Mouse (Mus musculus) neural tube, embryonic 10.5 days (tissue): ENCODE results near the gene Clpsl2.

Experiments
- DNase-seq: peaks from one replicate; pipeline ENCODE4 v3.0.0-alpha.2; 2017; ENCODE audit warnings: low spot score; ENCODE audit errors: extremely low spot score

Gene Clpsl2

DNA sequence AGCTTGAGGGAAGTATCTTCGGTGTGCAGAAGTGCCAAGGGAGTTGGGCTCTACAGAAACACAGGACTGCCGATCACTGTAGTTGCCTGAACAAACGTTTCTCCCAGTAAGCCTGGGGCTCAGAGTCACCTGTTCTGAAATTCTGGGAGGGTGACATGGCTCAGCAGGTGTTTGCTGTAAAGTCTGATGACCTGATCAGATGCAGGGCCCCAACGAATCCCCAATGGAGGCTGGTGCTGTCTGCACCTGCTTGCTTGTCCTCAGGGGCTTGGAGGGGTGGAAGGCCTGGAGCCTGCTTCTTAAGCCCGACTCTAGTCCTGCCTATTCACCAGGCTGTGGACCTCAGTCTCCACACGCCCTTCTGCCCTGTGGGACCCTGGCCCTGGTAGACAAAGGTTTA is 8.6 kb downstream of the Clpsl2 start:
- no peak for DNase-seq

DNA sequence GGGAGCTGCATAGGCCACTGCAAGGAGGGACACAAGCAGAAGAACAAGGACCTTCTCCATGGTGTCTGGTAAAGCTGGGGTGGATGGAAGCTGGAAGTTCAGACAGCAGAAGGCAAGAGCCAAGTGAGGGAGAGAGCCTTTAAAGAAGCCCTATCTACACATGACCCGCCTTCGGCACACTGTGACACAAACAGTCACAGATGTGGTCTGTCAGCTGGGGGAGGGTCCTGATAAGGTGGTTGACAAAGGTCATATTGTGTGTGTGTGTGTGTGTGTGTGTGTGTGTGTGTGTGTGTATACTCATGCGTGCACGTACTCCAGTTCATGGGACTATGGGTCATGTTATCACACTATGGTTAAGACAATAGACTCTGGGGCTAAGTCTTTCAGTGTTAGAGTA is 11.4 kb downstream of the Clpsl2 start, which contains the start of gene Clps:
TSS of gene Clps (minus strand) at position 169 of the 400 bp plus-strand sequence.
- DNase-seq: no peak

DNA sequence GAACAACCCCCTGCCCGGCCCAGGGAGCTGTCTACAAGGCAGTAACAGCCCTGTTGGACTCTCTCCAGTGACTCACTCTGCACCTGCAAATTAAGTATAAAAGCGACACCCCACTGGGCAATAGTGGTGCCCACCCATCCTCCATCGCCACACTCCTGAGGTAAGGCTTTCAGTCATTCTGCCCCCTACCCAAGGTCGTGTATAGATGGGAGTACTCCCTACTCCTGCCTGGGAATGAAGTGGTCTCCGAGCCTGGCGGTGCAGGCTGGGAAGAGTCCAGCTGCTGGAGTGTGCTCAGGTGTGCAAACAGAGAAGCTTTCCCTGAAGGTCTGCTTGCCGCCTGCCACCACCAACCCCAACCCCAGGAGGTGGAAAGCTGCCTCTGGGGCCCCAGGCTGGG is 12.4 kb downstream of the Clpsl2 start:
- DNase-seq: no peak

DNA sequence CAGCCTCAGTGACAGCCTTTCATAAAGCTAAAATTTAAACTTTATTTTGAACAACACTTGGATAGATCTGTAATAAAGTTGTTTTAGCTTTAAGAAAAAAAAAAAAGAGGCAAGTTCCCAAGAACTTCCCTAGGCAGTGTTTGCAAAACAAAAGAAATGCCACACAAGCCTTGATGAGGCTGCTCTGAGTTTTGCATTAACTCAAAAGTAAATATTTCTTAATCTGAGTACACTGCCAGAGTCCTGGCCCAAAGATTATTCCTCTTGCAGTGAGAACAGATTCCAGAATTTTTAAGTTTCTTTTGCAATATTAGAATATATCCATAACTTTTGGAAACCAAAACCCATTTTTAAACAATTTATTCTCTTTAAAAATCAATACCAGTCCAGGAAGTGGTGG is 16.0 kb downstream of the Clpsl2 start:
- DNase-seq: no peak

DNA sequence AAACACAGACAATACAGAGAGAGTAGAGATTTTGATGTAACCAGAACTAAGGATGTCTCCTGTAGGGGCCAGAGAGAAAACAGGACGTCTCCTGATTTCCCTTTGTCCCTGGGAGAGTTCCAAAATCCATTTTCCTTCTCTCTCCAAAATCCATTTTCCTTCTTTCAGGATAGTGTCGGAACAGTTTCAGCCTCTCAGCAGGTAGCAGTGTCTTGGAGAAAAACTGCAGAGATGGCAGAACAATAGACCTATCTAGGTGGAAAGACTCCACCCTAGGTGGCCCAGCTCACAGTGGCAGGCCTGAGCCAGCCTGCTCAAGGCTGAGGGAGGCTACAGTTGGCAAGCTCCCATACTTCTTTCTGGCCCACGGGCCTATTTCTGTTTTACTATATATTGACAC is 18.3 kb downstream of the Clpsl2 start:
- no peak for DNase-seq

DNA sequence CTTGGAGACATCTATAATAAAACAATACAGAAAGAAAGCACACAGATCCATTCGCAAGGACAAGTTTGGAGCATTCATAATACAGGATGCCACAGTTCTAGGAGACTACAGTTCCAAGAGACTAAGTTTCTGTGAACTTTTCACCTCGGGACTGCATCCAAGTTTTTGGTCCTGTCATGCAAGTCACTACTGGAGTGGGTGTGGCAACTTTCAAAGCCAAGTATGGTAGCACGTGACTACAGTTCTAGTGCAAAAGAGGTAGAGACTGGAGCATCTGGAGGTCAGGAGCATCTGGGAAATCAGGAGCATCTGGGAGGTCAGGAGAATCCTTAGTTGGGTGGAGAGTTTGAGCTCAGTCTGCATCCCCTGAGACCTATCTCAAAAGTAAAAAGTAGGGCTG is 22.7 kb downstream of the Clpsl2 start:
- DNase-seq: no peak

DNA sequence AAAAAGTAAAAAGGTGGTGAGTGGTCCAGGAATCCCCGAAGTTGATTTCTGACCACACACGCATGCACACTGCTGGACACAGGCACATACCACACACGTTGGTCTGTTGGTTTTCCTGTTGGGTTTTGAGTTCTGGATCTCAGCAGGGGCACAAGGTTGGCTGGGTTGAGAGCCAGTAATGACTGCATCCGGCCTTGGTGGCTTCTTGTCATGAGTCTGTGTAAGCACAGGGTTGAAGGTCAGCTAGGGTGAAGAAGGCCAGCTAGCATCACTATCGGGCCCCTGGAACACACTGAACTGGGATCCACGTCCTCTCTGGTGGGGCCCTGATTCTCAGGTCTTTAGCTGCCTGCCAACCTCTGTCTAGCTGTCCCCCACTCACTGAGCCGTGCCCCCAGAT is 23.3 kb downstream of the Clpsl2 start:
- no peak for DNase-seq

DNA sequence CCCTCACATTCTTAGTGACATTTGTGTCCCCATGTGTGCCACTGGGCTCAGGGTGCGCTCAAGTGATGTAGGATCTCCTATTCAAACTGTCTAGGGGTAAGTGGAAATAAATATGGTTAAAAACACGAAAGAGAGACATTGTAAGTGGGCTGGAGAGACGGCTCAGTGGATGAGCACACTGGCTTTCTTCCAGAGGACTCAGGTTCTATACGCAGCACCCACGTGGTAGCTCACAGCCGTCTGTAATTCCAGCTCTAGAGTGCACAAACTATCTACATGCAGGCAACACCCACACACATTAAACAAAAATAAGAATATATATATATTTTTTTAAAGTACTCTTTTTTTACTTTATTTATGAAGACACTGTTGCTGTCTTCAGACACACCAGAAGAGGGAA is 23.7 kb downstream of the Clpsl2 start:
- no peak for DNase-seq

DNA sequence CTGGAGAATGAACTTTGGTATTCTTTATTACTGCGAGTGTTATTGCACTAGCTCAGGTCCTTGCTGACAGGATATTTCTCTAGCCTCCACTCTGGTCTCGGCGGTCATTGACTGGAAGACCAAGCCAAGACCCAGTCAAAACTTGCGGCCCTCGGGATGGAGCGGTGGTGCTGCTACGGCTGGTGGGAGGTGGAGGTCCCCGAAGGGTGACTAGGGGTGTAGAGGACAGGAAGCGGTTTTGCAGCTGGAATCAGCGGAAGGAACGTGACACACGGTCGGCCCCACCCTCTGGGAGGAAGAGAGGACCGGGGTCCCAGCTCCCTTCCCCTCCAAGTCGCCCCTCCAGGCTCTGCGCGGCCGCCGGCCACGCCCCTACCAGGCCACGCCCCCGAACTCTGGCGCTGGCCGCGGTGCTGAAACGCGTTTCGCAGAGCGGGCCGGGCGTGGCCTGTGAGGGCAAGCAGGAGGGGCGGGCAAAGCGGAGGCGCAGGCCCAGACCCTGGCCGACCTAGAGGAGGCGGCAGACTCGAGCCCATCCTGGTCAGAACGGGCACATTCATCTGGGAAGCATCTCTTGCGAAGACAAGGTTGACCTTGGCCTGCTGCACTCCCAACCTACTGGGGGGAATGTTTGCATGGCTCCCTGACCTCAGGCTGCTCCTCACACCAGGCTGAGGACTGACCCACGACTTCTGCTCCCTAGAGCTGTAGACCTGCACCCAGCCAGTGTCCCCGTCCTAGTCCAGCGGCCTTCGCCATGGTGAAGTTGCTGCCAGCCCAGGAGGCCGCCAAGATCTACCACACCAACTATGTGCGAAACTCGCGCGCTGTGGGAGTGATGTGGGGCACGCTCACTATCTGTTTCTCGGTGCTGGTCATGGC is 26.3 kb downstream of the Clpsl2 start, which contains the start of gene Lhfpl5:
TSS of gene Lhfpl5 (plus strand) at position 398 of the 882 bp plus-strand sequence.
- DNase-seq: peak; percentile 87

DNA sequence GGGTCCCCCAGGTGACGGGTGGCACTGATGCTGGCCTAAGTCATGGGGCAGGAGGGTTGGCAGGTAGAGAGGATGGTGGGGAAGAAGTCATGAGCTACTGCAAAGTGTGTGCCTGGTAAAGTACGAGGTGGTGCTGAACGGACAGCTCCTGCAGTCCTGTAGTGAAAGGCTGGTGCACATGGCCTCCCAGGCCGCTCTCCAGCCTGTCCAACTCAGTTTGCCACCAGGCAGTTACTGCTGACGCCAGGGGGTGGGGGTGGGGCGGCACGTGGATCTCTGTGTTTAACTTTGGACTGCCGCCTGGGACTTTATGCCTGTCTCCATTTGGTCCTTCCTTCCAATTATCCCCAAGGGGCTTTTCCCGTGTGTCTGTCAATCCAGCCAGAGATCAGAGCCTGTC is 31.2 kb downstream of the Clpsl2 start:
- DNase-seq: peak; percentile 79

DNA sequence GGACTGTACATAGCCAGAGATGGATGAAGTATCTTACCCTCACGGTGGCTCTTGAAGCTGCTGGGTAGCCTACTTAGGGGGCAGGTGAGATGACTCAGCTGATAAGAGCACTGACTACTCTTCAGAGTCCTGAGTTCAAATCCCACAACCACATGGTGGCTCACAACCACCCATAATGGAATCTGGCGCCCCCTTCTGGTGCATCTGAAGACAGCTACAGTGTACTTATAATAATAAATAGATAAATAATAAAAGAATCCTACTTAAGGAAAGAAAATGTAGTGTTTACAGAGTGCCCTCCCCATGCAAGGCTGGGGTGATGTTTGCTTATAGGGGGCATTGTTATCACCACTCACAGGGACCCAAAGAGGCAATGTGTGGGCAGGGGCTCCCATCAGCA is 31.8 kb downstream of the Clpsl2 start:
- no peak for DNase-seq

DNA sequence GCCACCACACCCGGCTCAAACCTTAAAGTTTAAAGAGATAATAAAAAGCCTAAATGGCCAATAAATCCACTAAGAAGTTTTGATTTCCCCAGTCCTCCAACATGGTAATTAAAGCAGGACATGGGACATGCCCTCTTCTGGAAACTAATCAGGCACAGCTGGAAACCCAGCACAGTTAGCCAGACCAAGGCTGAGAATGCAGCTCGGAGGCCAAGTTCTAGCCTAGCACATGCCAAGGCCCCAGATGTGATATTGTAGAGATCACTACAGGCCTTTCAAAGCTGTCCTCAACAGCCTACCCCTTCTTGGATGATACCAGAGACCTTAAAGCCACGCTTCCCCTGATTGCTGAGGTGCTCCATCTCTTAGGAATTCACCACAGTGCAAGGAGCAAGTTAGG is 37.3 kb downstream of the Clpsl2 start:
- DNase-seq: no peak

DNA sequence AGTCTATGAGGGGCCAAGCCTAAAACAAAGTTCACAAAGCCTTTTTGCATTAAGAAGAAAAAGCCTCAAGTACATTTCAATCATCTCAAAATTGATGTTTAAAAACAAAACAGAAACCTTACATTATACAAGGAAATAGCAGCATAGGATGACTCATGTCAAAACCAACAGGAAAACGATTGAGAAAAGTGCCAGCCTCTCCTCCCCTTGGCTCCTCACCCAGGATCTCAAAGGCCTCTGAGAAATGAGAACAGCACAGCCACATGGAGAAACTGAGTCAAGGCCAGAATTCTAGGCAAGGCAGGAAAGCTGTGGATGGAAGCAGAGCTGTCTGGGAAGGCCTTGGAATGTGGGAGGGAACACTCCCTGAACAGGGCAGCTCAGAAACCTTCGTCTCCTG is 39.4 kb downstream of the Clpsl2 start:
- DNase-seq: no peak

DNA sequence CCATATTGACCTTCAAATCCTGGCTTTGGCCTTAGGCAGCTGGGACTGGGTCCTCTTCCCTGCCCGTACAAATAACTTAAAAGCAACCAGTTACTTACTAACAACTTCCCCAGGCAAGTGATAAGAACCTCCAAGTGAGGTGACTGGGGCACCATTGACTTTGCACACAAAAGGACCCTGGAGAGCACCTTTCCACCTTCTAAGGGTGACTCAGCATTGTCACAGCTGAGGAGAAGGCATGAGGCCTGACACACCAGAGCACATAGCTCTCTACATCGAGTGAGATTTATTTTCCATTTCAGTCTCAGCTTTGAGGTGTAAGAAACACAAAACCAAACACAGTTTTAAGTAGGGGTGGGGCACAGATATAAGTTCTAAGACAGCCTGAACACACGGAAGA is 41.4 kb downstream of the Clpsl2 start:
- no peak for DNase-seq

DNA sequence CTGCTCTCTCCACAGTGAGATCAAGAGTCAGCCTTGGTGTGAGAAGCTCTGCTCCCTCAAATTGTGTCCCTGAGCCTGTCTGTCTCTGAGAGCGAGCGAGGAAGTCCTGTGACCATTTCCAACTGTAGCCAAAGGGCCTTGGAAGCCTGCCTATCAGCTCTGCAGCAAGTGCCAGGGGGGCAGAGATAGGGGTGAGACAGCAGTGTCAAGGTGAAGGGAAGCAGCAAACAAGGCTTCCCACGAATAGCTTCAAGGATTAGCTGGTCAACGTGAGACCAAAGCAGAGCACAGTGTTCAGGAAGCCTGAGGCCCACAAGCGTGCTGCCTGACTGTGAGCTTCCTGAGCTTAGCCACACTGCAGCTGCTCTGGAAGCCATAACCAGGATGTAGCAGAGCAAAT is 42.3 kb downstream of the Clpsl2 start:
- DNase-seq: no peak

DNA sequence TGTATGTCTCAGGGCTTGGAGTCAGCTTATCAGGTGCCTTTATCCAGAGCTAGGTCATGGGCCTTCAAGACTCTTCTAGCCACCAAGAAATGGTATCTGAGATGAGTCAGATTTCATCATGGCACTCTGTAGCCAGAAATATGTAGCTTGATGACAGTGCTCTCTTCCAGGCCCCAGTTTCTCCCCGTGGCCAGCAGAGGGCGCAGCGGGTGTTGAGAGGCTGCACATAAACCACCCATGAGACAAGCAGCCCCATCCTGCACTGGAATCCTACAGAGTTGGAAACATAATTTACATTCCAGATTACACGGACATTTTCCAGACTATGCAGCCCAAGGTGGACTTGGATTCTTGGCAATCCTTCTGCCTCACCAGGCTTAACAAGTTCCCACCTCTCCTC is 43.8 kb downstream of the Clpsl2 start:
- DNase-seq: peak; percentile 78

DNA sequence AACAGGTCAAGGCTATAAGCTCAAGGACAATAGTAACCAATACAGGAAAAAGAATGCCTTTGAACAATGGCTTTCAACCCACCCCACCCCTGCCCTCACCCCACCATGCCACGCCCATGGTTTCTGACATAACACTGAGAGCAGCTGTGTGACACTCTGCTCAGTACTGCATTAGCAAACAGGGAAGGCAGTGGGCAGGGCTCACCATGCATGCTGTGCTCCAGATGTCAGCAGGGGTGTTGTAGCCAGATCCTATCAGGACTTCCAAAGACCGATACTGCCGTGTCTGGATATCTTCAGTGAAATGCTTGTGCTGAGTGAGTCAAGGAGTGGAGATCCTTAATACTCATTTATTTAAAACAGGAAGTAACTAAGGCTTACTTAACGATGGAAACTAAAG is 44.8 kb downstream of the Clpsl2 start:
- no peak for DNase-seq

DNA sequence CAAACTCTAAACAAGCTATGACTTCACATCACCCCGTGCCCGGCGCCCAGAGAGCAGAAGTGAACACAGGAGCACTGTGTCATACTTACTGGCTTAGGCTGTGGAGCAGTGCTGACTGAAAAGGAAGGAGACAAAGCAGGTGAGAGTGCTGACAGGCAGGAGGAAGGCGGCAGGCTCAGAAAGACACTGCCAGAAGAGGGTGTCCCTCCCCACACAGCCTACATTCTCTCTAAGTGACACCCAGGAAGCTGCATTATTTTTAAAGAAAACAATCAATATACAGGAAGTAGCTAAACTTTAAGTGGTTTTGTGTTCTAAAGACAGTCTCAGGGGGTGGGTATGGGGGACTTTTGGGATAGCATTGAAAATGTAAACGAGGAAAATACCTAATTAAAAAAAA is 51.6 kb downstream of the Clpsl2 start:
- DNase-seq: no peak

DNA sequence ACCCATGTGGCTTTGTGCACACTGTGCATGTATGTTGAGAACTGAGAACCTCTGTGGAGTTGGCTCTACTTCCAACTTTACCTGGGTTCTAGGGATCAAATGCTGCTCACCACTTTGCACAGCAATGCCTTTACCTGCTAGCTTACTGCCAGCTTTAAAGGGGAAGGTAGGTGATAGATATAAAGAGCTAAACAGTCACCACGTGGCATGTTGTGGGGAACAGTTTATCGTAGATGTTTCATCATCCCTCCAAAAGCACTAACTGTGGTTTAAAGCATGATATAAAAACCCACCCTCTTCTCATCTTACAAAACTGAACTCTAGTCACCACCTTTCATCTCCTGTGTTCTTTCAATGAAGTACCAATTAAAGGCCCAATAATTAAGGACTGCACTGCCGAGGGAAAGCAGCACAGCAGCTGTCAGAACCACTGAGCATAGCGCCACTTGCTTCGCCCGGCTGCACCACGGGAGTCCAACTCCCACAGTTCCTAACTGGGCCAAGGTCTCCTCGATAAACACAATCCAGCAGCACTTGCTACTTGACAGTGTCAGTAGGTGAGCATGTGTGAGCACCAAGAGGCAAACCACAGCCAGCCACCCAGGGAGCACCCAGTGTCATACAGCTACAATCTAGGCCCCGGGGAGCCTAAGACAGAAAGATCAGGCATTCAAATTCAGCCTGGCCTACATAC is 52.5 kb downstream of the Clpsl2 start:
- DNase-seq: no peak
